Mouse (Mus musculus) kidney, postnatal 36 days (tissue): ENCODE results near the gene Fto.

ENCODE experiments used
- DNase-seq, 2 experiments: peaks; one replicate each; pipeline ENCODE4 v3.0.0; 2021 to 2022; ENCODE audit warnings: mixed read lengths in 2 of 2

The Fto gene

DNA sequence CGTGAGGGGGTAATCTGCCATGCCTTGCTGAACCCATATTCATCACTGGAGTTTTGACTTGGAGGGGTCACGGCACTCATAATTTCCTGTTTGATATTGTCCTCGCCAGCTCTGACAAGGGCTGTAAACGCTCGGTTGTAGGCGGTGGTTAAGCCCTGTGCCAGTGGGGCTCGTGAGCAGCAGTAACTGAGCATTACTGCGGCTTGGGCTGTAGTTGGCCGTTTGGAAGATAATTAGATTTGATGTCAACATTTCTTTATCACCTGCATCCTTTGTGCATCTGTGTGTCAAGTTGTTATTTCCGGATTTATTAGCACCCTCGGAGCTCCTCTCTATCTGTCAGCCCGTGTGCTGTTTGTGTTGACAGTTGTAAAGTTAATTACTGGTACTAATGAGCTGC, 309.4 kb downstream of the Fto start:
- no peak for DNase-seq

DNA sequence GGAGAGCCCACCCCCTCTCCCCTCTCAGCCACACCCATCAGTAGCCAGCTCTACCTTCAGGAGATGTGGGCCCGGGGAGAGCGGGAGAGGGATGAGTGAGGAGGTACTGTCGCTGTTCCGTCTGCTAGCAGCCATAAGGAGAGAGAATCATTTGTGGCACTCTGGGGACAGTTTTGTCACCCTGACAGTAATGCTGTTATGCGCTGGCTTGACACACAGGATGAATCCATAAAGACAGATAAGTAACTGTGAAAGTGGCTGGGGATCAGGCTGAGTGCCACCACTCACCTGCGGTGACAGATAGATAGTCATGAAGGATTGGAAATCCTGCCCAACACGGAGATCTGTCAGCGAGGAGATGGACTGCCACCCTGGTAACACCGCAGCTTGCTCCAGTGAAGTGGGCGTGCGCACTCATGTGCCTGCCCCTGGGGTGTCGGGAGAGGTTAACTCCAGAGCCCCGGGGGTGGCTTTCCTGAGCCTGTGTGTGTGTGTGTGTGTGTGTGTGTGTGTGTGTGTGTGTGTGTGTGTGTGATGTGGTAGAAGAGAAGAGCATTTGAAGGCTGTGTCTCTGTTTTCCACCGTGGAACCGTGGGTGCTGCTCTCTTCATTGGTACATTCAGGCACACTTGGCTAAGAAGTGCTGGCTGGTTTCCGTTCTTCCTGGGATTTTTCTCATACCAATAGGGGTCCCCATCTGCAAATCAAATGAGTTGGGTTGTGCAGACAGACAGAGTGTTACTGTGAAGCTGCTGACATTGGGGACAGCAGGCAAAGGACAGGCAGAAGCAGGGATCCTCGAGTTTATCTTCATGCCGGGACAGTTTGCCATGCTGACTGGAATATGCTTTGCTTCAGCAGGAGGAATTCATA, 312.6 kb downstream of the Fto start:
- no peak for DNase-seq

DNA sequence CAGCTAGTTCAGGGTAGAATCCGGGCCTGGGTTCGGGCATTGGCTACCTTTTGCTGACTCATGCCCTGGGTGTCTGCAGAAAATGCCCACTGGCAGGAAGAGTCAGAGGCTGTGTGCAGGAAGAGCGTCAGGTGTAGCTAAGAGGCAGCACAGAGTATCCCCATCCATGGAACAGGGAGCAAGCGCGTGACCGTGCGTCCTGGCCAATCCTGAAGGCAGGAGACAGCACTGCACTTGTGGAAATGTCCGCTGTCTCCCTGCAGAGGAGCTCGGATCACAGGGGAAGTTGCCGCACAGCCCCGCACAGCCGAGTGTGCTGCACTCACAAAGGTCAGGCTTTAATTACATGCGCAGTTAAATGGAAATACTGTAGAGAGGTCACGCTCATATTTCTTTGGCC, 316.3 kb downstream of the Fto start:
- peak; percentile 50 to 67 for DNase-seq

DNA sequence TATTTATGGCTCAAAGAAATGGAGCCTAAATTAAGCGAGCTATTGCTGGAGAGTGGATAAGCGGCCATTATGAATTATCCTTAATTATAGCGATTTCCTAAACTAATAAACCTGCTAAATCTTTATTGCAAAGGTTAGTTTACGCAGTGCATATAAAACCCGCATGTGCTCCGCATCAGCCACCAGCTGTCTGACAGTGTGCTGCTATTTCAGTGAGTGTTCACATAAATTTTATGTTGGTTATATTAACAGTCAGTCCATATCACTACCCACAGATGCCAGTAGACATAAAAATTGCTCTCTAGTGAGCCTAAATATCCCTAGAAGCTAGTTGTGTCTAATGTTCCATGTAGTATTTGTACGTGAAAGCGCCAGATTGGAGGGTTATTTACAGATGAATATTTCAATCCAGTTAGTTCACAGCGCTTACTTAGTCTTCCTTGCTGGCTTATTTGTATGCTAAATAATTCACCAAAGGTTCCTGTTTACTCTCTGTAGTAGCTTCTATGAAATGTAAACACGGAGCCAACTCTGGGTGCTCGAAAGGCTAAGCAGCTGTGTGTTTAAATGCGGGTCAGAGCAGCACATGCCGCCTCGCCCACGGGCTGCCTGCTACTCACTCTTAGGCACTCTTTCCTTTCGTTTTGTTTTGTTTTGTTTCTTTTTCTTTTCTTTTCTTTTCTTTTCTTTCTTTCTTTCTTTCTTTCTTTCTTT, 317.2 kb downstream of the Fto start:
- DNase-seq, result no peak

DNA sequence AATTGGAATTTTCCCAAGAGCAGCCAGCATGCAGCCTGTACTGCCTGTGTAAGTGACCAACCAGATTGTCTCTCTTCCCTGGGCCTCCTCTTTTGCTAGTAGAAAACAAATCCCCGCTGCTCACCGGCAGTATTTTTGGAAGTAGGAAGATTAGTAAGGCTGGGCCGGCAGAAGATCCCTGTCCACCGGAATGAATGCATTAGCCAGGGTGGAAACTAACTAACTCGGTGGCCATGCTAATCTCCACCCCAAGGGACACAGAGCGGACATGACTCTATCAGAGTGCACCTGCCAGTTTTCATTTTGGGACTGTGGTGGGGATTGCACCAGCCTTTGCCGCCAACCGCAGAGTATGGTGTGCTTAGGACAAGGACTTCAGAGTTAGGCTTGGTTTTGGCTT, 319.1 kb downstream of the Fto start:
- DNase-seq, result no peak

DNA sequence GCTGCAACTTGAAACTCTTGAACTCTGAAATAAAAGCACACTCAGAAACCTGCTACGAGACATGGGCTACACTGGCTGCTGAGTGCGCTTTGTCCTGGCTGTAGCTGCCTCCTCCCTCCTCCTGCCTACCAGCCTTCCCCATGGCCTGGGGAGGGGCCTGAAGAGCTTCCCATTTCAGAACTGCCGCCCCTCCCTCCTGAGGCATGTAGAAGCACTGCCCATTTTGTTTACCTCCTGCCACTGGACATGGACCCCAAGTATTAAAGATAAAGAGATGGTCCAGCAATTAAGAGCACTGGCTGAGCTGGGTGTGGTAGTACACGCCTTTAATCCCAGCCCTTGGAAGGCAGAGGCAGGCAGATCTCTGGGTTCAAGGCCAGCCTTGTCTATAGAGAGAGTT, 322.1 kb downstream of the Fto start:
- no peak for DNase-seq

DNA sequence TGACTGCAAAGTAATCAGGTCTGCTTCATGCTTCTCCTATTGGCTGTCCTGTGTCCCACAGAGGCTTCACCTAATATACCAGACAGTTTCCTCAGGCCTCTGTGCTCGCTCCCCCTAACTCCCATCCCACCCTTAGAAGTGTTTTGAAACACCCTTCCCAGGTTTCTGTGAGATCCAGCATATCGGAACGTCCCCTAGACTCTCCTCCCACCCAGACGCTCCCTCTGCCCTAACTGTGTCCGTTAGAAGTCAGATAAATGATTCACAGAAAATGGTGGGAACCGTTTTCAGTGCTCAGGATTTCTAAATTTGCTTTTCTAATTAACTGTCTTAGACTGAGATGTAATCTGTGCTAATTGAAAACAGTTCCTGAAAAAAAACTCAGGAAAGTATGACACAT, 323.6 kb downstream of the Fto start:
- no peak for DNase-seq

DNA sequence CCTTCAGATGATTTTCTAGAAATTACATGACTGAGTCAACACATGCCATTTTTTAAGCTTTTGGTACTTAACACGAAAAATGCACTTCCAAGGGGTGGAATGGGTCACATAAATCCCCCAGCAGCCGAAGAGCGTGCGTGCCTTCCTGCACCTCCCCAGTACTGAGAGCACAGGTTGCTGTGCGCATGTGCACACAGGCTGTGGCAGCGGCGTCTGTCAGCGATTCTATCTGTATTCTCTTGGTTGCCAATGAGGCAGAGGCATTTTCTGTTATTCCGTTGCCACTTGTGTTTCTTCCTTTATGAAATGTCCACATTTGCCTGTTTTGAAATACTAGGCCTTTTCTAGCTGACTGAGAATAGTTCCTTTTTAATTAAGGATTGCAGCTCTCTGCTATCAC, 324.4 kb downstream of the Fto start:
- no peak for DNase-seq

DNA sequence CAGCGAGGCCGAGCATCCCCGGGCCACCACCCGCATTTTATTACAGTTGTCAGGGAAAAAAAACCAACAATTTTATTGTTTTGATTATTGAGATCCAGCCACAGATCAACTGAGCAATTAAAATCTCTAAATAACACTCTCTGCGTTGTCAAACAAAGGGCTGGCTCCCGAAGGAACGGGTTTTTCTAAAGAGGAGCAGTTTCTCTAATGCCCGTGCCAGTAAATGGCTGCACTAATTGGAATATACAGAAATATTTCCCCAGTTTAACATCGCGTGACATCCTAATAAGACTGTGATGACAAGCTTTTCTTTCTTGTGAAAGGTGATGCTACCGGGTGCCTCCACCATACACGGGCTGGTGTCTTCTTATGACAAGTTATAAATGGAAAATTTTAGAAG, 324.9 kb downstream of the Fto start:
- DNase-seq, result no peak

DNA sequence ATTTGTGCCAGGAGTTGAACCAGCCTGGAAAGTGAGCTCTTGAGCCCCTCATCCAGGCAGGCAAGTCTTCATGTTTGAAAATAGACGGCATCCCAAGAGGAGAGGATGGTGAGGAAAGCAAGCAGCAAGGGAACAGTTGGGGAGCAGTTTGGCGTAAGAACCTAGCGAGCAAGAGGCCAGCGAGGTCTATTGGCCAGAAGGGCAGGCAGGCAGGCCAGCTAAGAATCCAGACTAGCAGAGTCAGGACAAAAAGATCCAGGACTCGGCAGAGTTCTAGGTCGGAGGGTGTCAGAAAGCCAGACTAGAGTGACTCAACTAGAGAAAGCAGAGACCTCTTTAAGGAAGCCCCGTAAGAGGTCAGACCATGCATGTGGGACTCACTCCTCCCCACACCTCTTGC, 327.1 kb downstream of the Fto start:
- peak; percentile 27 to 50 for DNase-seq

DNA sequence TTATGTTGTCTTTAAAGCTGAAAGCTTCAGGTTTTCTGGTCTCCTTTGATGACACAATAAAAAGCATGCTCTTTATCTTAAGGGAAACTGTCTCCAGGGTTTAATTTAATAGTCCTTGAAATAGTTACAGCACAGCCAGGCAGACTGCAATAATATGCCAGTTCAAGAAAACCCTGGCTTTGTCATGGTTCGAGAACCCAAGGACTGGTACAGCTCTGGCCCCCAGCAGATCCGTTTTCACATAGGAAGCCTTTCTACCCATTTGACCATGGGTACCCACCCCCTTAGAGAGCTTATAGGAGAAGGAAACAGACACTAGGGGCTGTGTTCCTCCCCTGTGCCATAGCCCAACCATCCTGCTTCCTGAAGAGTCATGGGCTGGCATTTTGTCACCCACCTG, 332.2 kb downstream of the Fto start:
- no peak for DNase-seq

DNA sequence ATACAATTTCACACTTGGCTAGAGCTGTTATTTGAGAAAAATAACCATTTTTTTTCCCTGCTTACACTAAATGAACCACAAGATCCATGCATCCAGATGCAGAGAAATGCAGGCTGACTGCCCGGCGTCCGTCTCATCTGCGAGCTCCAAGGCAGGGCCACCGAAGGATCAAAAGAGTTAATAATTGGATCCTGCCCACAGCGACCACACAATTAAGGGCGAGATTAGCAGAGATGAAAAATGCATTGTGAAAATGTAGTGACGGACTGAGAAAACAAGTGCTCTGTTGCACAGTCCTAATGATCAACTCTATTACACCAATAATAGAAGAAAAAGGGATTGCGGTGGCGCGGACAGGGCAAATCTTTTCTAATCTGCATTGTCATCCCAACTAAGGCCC, 334.6 kb downstream of the Fto start:
- no peak for DNase-seq

DNA sequence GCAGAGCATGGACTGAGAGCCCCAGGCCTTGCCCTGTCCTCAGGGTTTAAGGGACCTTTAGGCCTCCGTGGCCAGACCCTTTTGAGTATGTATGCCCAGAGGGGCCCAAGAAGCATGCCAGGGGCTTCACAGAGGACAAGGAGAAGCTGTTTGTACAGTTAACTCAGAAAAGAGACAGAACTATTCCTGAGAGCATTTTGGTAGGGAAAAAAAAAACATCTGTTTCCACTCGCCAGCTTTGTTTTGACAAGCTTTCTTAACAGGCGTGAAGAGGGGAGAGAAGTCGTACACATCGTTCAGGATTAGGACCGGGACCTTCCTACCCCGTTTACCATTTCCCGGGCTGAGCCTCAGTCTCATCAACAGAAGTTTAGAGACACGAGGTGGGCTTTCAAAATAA, 335.5 kb downstream of the Fto start:
- no peak for DNase-seq

DNA sequence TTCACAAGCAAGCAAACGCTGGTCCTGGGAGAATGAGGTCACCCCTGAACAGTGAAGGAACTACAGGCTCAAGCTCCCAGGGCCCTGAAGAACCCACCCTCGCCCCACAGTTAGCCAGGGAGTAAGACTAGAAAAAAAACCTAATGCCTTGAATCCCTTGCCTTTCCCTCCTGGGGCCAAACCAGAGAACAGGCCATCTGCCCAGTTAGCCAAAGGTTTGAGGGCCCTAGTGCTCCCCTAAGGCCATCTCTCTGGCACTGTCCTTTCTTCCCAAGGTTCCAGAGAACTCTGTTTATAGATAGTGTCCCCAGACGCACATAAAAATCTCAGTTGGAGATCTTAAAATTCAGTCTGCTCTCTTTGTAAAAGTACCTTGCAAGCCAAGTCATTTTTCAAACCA, 340.2 kb downstream of the Fto start:
- no peak for DNase-seq

DNA sequence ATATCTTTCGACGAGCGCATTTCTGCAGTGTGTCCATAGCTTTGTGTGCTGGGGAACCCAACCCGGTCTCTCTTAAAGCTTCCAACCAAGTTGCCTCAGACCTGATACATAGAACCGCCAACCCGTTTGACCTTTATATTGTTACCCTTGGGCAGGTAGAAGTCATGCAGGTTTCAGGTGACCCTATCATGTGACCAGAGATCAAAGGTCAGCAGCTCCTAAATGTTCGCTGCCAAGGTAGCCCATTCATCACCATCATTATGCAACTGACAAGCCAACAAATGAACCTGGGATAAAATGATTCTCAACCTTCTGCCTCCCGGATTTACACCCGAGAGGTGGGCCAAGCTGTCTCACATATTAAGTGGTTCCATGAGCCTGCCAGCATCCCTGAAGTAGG, 344.1 kb downstream of the Fto start:
- peak; percentile 40 to 47 for DNase-seq

DNA sequence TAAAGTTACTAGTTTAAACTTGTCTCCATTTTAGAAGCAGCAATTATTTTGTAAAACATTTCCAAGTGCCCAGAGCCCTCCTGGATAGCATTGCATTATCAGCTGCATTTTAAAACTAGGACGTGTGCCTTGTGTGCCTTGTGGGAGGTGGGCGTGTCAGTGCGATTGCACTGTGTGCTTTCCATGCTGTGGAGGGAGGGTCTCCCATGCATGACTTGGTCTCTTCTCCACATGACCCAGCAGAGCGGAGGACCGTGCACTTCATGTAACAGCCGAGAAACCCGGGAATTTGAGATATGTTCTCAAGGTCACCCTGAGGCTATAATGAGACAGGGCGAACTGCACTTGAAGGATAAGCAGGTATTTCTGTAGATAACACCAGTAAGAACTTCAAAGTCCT, 347.6 kb downstream of the Fto start:
- peak in 1 of 2 experiments; percentile 11 for DNase-seq

DNA sequence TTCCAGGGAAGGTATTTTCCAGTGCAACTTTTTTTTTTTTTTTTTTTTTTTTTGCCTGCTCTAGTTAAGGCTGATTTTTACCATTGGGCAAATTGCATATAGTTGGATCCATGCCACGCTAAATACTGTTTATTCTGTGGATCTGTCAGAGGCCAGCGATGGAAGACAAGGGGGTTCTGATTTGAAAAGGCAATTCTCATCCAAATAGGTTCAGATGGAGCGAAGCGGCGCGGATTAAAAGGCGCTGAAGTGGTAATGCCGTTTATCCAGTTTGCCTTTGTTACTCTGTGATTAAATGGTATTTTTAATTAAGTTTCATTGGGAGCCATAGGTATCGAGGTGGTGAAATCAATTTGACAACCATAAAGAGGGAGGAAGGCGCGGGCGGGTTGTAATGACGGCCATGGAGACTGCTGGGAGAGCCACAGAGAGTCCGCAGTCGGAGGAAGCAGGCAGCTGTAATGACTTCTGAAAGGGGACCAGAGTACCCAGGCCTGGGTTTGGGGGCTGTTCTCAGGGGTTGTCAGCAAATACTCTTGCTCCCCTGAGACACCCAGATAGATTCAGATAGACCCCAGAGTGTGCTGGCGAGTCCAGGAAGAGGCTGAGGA, 356.2 kb downstream of the Fto start:
- DNase-seq, result no peak

DNA sequence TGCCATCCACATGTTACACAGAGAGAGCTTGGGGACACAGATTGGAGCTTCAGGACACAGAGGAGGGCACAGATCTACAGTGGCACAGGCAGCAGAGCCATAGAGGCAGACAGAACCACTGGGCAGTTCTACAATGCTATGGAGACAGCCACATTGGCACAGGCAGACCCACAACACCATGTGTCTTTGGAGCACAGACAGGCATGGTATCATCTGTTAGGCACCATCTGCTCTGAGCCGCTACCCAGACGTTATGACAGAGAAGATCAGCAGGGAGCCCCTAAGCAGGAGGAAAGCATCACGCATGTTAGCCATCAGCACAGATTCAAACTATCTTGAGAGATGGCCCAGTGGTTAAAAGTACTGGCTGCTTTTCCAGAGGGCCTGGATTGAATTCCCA, 363.6 kb downstream of the Fto start:
- no peak for DNase-seq

DNA sequence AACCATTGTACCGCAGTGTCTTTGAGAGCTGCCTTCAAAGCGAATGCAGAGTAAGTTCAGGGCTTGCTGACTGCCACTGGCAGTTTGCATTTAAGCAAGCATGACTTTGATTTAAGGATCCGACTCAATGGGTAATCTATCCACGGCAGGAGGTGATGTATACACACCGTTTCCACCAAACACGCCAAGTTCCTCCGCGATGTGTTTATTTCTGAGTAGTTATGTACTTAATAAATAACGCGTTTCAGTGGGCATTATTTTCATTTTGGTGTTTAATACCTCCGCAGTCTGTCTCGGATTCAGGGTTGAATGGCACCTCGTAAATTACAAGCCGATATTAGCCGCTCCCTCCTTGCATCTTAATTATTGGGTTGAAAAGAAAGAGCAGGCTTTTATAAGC, 366.1 kb downstream of the Fto start:
- DNase-seq, result no peak

DNA sequence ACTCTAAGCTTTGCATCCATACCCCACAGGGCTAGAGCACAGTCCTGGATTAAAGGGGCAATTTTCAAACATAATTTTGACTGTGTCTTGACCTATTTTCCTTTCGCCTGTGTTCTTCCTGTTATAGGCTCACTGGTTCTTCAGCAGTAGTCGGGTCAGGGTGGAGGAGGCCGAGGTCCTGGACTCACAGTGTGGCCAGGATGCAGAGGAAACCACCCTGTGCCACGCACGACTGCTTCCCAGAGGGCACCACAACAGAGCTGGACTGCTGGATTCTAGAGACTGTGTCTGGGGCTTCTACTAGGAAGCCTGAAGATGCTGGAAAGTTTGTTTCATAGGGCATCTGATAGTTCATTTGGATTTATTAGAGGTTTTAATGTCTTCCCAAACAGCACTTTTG, 366.8 kb downstream of the Fto start:
- no peak for DNase-seq

DNA sequence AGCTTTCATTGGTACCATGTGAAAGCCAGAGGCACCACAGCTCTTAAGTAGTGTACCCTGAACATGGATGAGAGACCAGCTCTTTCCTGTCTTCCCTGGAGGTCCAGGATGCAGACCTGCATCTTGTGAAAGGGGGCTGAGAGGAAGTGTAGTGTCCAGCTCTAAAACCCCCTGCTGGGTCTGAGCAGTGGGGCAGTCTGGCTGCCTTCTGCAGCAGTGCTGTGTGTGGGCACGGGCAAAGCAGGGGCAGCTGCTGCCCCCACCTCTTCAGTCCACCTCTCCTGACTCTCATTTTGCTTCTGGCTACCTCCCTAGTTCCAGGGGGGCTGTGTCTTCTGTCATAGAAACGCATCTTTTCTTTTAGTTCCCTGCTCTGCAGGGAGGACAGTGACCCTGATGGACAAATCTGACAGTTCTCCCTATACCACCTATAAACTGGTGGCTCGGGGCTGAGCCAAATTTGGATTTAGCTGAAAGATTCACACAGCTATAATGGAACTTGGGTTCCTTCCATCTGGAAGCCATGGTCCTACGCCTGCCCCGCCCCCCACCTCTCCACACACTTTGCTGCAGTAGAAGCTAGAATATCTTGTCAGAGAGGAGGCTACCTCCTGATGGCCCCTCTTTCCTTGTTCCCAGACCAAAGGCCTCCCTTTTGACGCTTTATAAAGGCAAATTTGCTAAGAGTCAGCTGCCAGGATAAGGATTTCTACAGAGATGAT, 371.4 kb downstream of the Fto start:
- no peak for DNase-seq

DNA sequence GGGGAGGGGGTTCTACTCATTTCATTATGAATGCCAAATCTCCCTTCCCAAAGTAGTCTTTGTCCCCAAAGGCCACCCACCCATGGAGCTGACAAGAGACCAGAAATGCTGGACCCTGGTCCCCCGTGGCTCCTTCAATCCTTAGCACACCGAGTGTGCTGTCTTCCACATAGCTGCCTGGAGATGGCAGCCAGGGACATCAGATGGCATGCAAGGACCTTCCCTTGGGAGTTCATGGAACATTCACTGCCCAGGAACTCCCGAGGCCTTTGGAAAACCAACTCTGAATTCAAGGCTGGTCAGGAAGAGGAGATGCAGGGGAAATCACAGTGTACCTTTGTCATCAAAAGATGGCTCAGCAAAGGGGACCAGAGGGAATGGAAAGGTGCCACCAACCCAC, 372.1 kb downstream of the Fto start:
- DNase-seq, result peak in 1 of 2 experiments; percentile 15

DNA sequence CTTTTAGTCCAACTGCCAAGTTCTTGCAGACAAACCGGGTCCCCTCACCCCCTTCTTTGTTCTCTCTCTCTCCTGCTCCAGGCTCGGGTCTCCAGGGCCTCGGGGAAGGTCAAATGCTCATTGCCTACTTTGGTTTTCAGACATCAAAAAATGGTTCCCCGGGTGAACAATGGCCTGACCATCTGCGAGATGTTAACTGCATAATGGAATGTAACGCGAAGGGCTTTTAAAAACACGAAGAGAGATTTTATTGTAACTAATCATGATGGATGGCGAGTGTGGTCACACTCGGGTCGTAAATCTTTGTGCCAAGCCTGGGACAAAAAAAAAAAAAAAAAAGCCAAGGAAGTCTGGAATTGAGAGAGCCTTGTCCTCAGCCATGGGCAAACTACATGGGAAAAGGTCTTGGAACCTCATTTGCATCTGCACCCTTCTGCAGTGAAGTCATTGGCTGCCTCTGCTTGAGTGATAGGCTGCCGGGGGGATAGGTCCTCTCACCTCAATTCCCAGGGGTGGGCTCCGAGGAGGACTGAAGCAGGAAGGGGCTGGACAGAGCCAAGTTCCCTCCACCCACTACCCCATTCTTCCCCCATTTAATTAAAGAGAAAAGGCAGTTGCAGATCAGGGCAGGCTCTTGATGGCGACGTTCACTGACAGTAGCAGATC, 378.9 kb downstream of the Fto start:
- DNase-seq, result no peak
